Mouse (Mus musculus) heart, embryonic 14.5 days (tissue): ENCODE measurements around the gene Fam221b. TPM values are rescaled to one million over a fixed set of nuclear protein-coding genes. Genes with fewer than 3 reads are reported as not detected.

Source experiments
- ATAC-seq: fragments of 200-750 bp; cut with Nextera tagmentation; 2 replicates; pipeline ENCODE4 v1.8.0; 2017; ENCODE audit warnings: low read depth, moderate TSS enrichment; ENCODE audit not compliant: insufficient number of reproducible peaks, insufficient read depth, low FRiP score
- H3K27ac ChIP-seq, 2 experiments: fragments of 200-500 bp in 1 of 2; fragments of 300-500 bp in 1 of 2; sonication (generic) in 1 of 2; replicated peaks in 1 of 2; 2 replicates each; pipeline ENCODE4 v1.5.1; 2012 to 2014; ENCODE audit warnings: low read depth in 2 of 2, low read length in 2 of 2, control low read depth in 1 of 2, mild to moderate bottlenecking in 1 of 2, mixed read lengths in 1 of 2; ENCODE audit not compliant: control insufficient read depth in 1 of 2, insufficient read depth in 1 of 2
- H3K27me3 ChIP-seq: fragments of 300-500 bp; sonication (generic); 2 replicates; pipeline ENCODE4 v1.6.1; 2014; ENCODE audit warnings: mild to moderate bottlenecking, low read length, control low read depth; ENCODE audit not compliant: control insufficient read depth, insufficient read depth
- H3K36me3 ChIP-seq: fragments of 300-500 bp; sonication (generic); 2 replicates; pipeline ENCODE4 v1.6.1; 2014; ENCODE audit warnings: mild to moderate bottlenecking, control low read depth, low read length, mixed read lengths; ENCODE audit not compliant: control insufficient read depth, insufficient read depth
- H3K4me1 ChIP-seq, 2 experiments: fragments of 200-500 bp in 1 of 2; fragments of 300-500 bp in 1 of 2; sonication (generic) in 1 of 2; 2 replicates each; pipeline ENCODE4 v1.6.1; 2012 to 2014; ENCODE audit warnings: low read length in 2 of 2, control low read depth in 1 of 2, mixed read lengths in 1 of 2; ENCODE audit not compliant: control insufficient read depth in 2 of 2, insufficient read depth in 2 of 2
- H3K4me2 ChIP-seq: fragments of 300-500 bp; sonication (generic); 2 replicates; pipeline ENCODE4 v1.6.1; 2014; ENCODE audit warnings: mild to moderate bottlenecking, low read length
- H3K4me3 ChIP-seq, 2 experiments: fragments of 200-500 bp in 1 of 2; fragments of 300-500 bp in 1 of 2; sonication (generic) in 1 of 2; 2 replicates each; pipeline ENCODE4 v1.5.1; 2012 to 2014; ENCODE audit warnings: low read length in 2 of 2, mild to moderate bottlenecking in 2 of 2, control low read depth in 1 of 2, low read depth in 1 of 2, moderate library complexity in 1 of 2; ENCODE audit not compliant: control insufficient read depth in 1 of 2, insufficient read depth in 1 of 2
- H3K9ac ChIP-seq: fragments of 300-500 bp; sonication (generic); 2 replicates; pipeline ENCODE4 v1.6.1; 2014; ENCODE audit warnings: mild to moderate bottlenecking, low read length
- H3K9me3 ChIP-seq: fragments of 300-500 bp; sonication (generic); 2 replicates; pipeline ENCODE4 v1.6.1; 2016; ENCODE audit warnings: low read length, control low read depth; ENCODE audit not compliant: control insufficient read depth
- WGBS: fragments of 180-500 bp; shearing (Covaris S2); extraction: QIAGEN DNeasy Blood & Tissue Kit; methylation state at CpG from one replicate; pipeline ENCODE4 v1.1.7; 2014; 5-methylcytosine and 5-hydroxymethylcytosine counted together
- polyA plus RNA-seq: library from polyadenylated mRNA; unstranded; fragments of >200 nt; fragmentation: Nextera tagmentation; extraction: Ambion mirVana; gene quantifications from 2 replicates; pipeline ENCODE4 v1.2.1, GENCODE M21; 2014

Fam221b gene
- polyA plus RNA-seq, 1 experiment from 2014 or later: 3.9 TPM

DNA sequence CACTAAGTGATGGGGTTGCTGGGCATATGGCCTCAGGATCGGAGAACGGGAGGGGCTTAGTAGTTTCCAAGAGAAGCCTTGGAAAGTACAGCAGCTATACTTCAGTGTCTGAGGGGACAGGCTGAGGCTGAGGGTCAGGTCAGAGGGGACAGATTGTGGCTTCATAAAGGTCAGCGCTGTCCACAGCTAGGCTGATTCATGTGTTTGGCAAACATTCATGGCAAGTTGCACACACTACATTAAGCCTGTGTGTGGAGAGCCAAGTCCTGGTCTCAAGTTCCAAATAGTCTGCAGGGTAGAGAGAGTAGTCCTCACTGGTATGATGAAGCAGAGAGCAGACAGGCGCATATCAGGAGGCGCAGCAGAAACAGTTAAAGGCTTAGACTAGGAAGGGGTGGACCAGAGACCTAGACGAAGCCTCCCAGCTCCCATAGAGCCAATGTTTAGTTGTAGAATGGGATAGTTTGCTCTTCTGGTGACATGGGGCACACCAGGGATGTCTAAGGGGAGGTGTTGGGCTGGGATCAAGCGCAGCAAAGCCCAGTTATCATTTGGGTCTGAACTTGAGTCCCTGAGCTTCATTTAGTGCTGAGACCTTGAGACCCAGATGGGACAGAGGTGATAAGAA lies 10.6 kb upstream of the Fam221b start:
- no peaks in the 10 kb centered on the region; a peak in 1 of 4 replicates for H3K4me1 ChIP-seq
- no peak for ATAC-seq
- H3K9ac ChIP-seq: no peak overlapping the region
- no peak overlapping the region for H3K4me3 ChIP-seq
- no peak overlapping the region for H3K27ac ChIP-seq
- no peaks in the 10 kb centered on the region for H3K9me3 ChIP-seq
- no peaks in the 10 kb centered on the region for H3K27me3 ChIP-seq
- peaks cover 54% of the 10 kb centered on the region for H3K36me3 ChIP-seq
- no peak overlapping the region for H3K4me2 ChIP-seq
- 82% methylated on average over 7 of the region's 7 CpGs for WGBS

DNA sequence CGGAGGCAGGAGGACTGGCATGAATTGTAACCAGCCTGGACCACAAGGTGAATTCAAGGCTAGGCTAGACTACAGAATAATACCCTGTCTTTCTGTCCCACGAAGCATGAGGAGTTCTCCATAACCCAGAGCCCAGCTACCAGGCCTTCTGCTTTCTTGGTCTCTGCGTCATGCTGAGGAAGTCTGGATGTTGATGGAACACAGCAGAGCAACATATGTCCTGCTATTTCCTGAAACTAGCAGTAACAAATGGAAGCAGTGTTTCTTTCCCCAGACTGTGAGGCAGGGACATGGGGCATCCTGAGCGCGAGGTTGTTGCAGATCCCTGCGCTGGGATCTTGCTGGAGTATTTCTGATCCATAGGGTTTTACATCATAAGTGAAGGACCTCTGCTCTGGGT lies 9.6 kb upstream of the Fam221b start:
- H3K4me3 ChIP-seq: no peak overlapping the region
- 81% methylated on average over 6 of the region's 6 CpGs for WGBS
- no peak overlapping the region for H3K4me2 ChIP-seq

DNA sequence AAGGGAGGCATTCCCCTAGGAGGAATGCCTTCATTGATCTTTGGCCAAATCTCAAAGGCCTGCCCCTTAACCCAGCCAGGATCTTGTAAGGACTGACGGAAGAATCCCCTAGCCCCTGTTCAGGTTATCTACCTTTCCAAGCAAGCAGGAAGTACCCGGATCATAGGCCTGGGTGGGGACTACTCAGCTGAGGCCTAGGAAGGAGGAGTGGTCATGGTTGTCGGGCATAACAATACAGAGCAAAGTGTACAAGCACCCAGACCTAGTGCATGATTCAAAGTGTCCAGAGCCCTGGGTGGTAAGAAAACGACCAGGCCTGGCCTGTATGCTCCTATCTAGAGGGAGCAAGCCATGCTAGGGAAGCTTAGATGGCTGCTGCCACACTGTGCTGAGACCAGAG lies 6.7 kb upstream of the Fam221b start:
- Histone ChIP-seq H3K36me3 (peaks cover 36% of the 10 kb centered on the region), H3K4me1 (peaks cover 7 to 12% of the 10 kb centered on the region in 2 experiments; a peak in 3 of 4 replicates), H3K9ac (no peak overlapping the region), H3K4me3 (no peak overlapping the region), H3K9me3 (no peaks in the 10 kb centered on the region), H3K27ac (no peak overlapping the region), H3K4me2 (no peak overlapping the region), H3K27me3 (no peaks in the 10 kb centered on the region)
- WGBS: 66% methylated on average over 4 of the region's 4 CpGs
- no peak for ATAC-seq

More for the DNA sequence above, 9.6 kb upstream of the Fam221b start:
- Histone ChIP-seq H3K36me3 (peaks cover 56% of the 10 kb centered on the region), H3K9me3 (no peaks in the 10 kb centered on the region), H3K4me1 (no peaks in the 10 kb centered on the region; a peak in 1 of 4 replicates), H3K9ac (no peak overlapping the region), H3K27me3 (no peaks in the 10 kb centered on the region), H3K27ac (no peak overlapping the region)
- ATAC-seq: no peak

DNA sequence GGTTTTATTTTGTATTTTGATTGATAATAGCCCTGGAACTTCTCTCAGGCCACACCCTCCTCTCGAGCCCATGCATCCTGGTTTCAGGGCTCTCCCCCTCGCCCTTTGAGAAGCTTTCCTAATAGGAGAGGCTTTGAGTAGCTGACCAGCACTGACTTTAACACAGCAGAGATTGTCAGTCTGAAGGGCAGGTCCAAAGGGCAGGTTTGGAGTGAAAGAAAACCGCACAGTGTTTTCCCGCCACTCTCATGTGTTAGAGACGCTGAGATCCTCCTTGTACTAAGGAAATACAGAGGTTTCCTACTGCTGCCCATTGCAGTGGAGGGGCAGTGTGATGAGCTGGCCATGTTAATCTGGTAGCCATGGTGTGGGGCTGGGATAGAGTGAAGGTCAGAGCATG lies 6.0 kb upstream of the Fam221b start:
- WGBS: 80% methylated on average over 5 of the region's 5 CpGs

DNA sequence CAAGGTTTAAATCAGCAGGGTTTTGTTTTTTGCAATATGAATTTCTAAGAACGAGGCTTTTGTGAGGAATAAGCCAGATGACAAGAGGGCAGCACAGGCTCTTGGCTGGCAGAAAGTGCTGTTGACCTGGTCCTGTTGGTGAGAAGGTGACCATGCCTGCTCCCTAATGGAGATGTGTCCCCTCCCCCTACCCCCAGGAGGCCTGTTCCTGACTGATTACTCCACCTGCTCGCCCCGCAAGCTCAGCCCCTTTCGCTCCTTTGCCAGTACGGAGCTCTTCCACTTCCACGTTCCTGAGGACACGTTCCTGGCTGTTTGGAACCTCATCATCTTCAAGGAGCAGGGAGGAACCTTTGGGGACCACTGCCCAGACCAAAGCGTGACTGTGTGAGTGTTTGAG lies 4.8 kb upstream of the Fam221b start:
- WGBS: 79% methylated on average over 8 of the region's 8 CpGs
- Histone ChIP-seq H3K4me3 (no peak overlapping the region), H3K4me2 (no peak overlapping the region), H3K9me3 (no peaks in the 10 kb centered on the region), H3K27me3 (no peaks in the 10 kb centered on the region), H3K36me3 (peaks cover 35% of the 10 kb centered on the region), H3K4me1 (peaks cover 11 to 22% of the 10 kb centered on the region in 2 experiments), H3K27ac (no peak overlapping the region), H3K9ac (no peak overlapping the region)
- ATAC-seq: no peak

More for the DNA sequence above, 6.0 kb upstream of the Fam221b start:
- no peaks in the 10 kb centered on the region for H3K27me3 ChIP-seq
- no peak overlapping the region for H3K4me2 ChIP-seq
- peaks cover 7 to 15% of the 10 kb centered on the region in 2 experiments for H3K4me1 ChIP-seq
- no peaks in the 10 kb centered on the region for H3K9me3 ChIP-seq
- ATAC-seq: no peak
- no peak overlapping the region for H3K27ac ChIP-seq
- no peak overlapping the region for H3K9ac ChIP-seq
- H3K36me3 ChIP-seq: peaks cover 36% of the 10 kb centered on the region
- no peak overlapping the region for H3K4me3 ChIP-seq

DNA sequence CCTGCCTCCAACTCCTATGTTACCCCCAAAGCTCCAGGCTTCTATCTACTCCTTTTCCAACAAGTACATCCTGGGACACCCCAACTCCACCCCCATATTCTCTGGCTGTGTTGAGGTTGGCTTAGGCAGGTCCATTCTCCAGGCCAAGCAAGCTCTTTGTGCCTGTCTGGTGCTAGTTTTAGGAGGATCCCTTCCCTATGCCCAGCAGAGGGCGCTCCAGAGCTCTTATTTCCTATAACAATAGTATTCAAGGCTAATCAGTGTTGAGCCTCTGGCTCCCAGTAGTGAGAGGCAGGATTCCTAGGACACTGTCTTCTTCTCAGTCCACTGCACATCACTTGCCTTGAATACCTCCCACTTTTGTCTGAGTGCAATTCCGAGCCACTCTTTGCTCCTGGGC lies 3.1 kb upstream of the Fam221b start:
- H3K27me3 ChIP-seq: peaks cover 1% of the 10 kb centered on the region; the same call in 1 of the 2 replicates
- H3K4me1 ChIP-seq: peaks cover 12 to 26% of the 10 kb centered on the region in 2 experiments
- H3K36me3 ChIP-seq: peaks cover 19% of the 10 kb centered on the region
- 4% methylated on average over 2 of the region's 2 CpGs for WGBS
- H3K27ac ChIP-seq: no peak overlapping the region
- H3K9ac ChIP-seq: no peak overlapping the region
- H3K9me3 ChIP-seq: no peaks in the 10 kb centered on the region
- no peak overlapping the region for H3K4me2 ChIP-seq
- H3K4me3 ChIP-seq: no peak overlapping the region
- no peak for ATAC-seq

DNA sequence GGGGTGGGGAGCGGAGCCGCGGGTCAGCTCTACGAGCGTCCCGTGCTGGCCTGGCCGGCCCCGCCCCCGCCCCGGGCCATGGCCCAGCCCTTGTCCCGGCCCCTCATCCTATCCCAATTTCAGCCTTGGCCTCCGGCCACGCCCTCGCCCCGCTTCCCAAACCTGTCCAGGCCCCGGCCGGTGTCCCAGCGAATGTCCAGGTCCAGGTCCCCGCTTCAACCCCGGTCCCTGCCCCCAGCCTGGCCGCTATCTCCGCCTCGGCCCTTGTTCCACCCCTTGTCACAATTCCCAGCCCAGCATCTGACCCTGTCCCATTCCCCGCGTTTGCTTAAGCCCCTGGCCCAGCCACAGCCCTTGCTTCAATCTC lies 466 bp upstream of the Fam221b start:
- Histone ChIP-seq H3K4me1 (peaks cover 12 to 26% of the 10 kb centered on the region in 2 experiments), H3K27ac (peak overlapping the region in 1 of 2 experiments; percentile 62; a peak in 2 of 4 replicates), H3K9me3 (no peaks in the 10 kb centered on the region), H3K27me3 (peaks cover 21% of the 10 kb centered on the region), H3K36me3 (peaks cover under 1% of the 10 kb centered on the region; the same call in 1 of the 2 replicates), H3K9ac (peak overlapping the region; percentile 86), H3K4me3 (peak overlapping the region; percentile 71 to 73), H3K4me2 (peak overlapping the region; percentile 69)
- WGBS: 3% methylated on average over 20 of the region's 25 CpGs
- peak; percentile 77 for ATAC-seq

DNA sequence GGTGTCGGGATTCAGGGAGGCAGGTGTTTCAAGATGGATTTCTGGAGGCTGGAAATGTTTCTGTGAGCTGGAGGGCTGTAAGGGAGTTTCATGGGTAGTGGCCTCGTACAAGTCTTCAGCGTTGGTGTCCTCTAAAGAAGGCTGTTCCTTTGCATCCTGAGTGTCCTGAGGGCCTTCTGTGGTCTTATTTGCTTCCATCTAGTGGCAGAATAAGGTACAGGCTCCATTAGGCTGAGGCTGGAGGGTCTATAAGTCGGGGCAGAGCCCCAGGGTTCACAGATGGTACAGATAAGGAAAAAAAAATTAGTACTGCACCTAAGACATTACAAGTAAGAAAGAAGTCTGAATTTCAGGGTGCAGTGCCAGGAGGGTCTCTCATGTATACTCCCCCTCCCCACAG lies 2.5 kb downstream of the Fam221b start:
- Histone ChIP-seq H3K9me3 (no peaks in the 10 kb centered on the region), H3K27ac (no peak overlapping the region), H3K4me1 (peaks cover 5 to 17% of the 10 kb centered on the region in 2 experiments; a peak in 3 of 4 replicates), H3K36me3 (no peaks in the 10 kb centered on the region), H3K27me3 (peaks cover 42% of the 10 kb centered on the region), H3K4me2 (no peak overlapping the region), H3K4me3 (no peak overlapping the region), H3K9ac (no peak overlapping the region)
- WGBS: 10% methylated on average over 4 of the region's 4 CpGs
- no peak for ATAC-seq
